Mouse (Mus musculus): Measurements from ENCODE around the gene Axl. TPM values are rescaled to one million over a fixed set of nuclear protein-coding genes. Genes with fewer than 3 reads are reported as not detected.

The Axl gene
- polyA plus RNA-seq, 1 experiment from 2014 or later, result 18.1 TPM

DNA sequence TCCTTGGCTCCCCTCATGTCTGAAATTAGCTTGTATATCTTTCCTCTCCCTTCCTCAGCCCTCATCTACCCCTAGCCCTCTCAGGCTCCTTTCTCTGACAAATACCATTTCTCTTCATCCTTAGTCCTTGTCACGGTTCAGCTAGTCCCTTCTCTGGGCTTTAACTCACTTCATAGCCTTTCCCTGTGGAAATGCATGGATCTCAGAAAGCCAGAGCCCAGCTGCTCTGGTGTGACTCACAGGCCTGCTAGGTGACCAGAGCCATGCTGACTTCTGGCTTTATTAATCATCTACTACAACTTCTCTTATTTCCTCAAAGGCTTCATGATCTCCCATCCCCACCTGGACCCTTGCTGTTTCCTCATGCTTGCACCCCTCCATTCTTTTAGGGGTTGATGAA is 23.7 kb upstream of the Axl start:
- no peak for ATAC-seq (ENCODE audit: insufficient read depth)
- Histone ChIP-seq H3K4me1 (replicated peaks) (peaks cover 7% of the 10 kb centered on the region), H3K27me3 (peaks cover 30% of the 10 kb centered on the region), H3K4me2 (no peak overlapping the region), H3K9ac (no peak overlapping the region), H3K27ac (replicated peaks) (no peak overlapping the region), H3K4me3 (replicated peaks) (no peak overlapping the region), H3K9me3 (replicated peaks) (no peaks in the 10 kb centered on the region), H3K36me3 (replicated peaks) (no peaks in the 10 kb centered on the region)
- 43% methylated on average over 1 of the region's 1 CpGs for WGBS (ENCODE audit: insufficient replicate concordance)

DNA sequence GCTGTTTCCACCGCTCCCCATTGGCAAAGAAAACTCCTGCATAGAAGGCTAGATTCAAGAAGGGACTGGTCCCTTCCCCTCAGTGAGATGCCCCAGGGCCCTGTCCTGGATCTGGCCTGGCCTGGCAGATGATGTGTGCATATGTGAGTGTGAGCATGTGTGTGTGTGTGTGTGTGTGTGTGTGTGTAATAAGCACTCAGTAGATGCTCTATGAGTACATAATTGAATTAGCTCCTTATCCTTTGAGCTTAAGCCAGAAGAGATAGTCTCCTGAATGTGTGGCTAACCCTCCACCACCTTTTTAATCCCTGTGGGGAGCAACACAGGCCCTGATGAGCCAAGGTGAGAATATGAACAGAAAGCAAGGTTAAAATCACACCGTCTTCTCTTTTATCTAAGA is 23.2 kb upstream of the Axl start:
- H3K9me3 ChIP-seq (replicated peaks), result no peaks in the 10 kb centered on the region
- H3K27me3 ChIP-seq, result peaks cover 27% of the 10 kb centered on the region
- H3K36me3 ChIP-seq (replicated peaks), result no peaks in the 10 kb centered on the region
- H3K27ac ChIP-seq (replicated peaks), result no peak overlapping the region
- no peak for ATAC-seq (ENCODE audit: insufficient read depth)
- WGBS (ENCODE audit: insufficient replicate concordance), result 50% methylated on average over 2 of the region's 2 CpGs
- H3K4me1 ChIP-seq (replicated peaks), result peaks cover 6% of the 10 kb centered on the region
- H3K4me3 ChIP-seq (replicated peaks), result no peak overlapping the region
- H3K9ac ChIP-seq, result no peak overlapping the region
- H3K4me2 ChIP-seq, result no peak overlapping the region

DNA sequence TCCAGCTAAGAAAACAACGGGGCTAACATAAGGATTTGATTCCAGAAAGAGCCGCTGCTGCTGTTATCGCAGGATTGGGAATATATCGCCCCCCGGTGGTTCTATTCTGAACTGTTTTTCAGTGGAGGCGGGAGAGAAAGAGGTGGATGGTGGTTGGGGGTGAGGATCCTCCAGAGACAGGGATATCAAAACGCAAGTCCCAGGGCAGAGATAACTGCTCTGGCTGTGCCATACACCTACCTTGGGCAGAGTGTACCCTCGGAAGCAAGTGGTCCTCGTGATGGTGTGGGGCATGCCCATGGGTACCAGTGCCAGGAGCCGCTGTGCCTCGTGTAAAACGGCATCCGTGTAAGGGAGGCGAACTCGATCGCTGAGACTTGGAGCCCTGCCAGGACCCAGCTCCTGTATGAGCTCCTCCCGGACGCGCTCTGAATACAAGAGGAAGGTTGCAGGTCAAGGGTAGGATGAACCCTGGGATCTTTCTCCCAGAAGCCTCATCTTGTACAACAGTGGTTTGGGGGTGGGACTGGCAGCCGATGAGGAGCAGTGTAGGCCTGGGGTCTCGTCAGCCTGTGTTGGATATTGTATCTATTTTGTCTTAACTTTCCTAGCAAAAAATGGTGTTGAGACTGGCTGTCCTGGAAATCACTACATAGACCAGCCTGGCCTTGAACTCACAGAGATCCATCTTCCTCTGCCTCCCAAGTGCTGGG is 17.3 kb upstream of the Axl start:
- no peak for ATAC-seq (ENCODE audit: insufficient read depth)
- H3K27me3 ChIP-seq, result no peaks in the 10 kb centered on the region
- 32% methylated on average over 21 of the region's 21 CpGs for WGBS (ENCODE audit: insufficient replicate concordance)
- H3K9ac ChIP-seq, result no peak overlapping the region
- no peak overlapping the region for H3K4me3 ChIP-seq (replicated peaks)
- H3K36me3 ChIP-seq (replicated peaks), result no peaks in the 10 kb centered on the region
- no peaks in the 10 kb centered on the region for H3K9me3 ChIP-seq (replicated peaks)
- 0 out of 2 replicates have a peak, but pooled peaks cover 7% of the 10 kb centered on the region for H3K4me1 ChIP-seq (replicated peaks)
- no peak overlapping the region for H3K27ac ChIP-seq (replicated peaks)
- H3K4me2 ChIP-seq, result no peak overlapping the region; the same call in 1 of the 2 replicates

DNA sequence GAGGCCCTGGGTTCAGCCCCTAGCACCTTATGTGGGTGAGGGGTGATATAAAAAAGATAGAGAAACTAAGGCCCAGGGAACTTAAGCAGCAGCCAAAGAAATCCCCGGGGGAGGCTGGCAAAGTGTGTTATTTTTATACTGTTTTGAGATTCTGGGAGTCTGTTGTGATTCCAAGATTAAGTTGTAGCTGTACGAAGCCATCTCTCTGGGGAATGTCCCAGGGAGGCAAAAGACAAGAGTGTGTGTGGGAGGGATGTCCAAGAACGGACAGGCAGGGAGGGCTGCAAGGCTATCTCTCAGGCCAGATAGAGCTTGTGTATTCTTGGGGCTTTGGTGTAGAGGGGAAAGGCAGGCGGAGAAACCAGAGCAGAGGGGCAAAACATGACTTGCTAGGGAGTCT is 16.3 kb upstream of the Axl start:
- Histone ChIP-seq H3K9ac (no peak overlapping the region), H3K4me2 (no peak overlapping the region), H3K27ac (replicated peaks) (no peak overlapping the region), H3K4me1 (replicated peaks) (0 out of 2 replicates have a peak, but pooled peaks cover 7% of the 10 kb centered on the region), H3K4me3 (replicated peaks) (no peak overlapping the region), H3K9me3 (replicated peaks) (no peaks in the 10 kb centered on the region), H3K36me3 (replicated peaks) (no peaks in the 10 kb centered on the region), H3K27me3 (no peaks in the 10 kb centered on the region)
- 54% methylated on average over 4 of the region's 4 CpGs for WGBS (ENCODE audit: insufficient replicate concordance)
- ATAC-seq (ENCODE audit: insufficient read depth), result no peak

DNA sequence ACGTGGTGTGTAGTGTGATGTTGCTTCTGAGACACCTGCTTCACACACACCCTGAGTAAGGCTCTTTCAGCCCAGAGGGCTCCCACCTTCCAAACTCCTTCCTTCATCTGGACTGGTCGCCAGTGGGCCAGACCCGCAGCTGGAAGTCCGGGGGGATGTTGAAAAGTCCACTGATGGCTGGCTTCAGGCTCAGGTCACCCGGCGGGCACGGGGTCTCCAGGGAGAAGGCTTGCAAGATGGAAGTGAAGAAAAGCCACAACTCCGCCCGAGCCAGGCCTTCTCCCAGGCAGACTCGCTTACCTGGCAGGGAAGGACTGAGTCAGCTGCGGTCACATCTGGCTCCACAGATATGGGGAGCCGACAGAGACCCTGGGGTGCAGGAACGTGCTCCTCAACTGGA is 15.0 kb upstream of the Axl start:
- H3K4me3 ChIP-seq (replicated peaks), result no peak overlapping the region
- H3K9me3 ChIP-seq (replicated peaks), result no peaks in the 10 kb centered on the region
- WGBS (ENCODE audit: insufficient replicate concordance), result 65% methylated on average over 13 of the region's 13 CpGs
- no peaks in the 10 kb centered on the region for H3K27me3 ChIP-seq
- H3K4me1 ChIP-seq (replicated peaks), result 0 out of 2 replicates have a peak, but pooled peaks cover 7% of the 10 kb centered on the region
- ATAC-seq (ENCODE audit: insufficient read depth), result no peak
- no peak overlapping the region for H3K27ac ChIP-seq (replicated peaks)
- H3K36me3 ChIP-seq (replicated peaks), result no peaks in the 10 kb centered on the region
- no peak overlapping the region for H3K4me2 ChIP-seq
- H3K9ac ChIP-seq, result no peak overlapping the region

DNA sequence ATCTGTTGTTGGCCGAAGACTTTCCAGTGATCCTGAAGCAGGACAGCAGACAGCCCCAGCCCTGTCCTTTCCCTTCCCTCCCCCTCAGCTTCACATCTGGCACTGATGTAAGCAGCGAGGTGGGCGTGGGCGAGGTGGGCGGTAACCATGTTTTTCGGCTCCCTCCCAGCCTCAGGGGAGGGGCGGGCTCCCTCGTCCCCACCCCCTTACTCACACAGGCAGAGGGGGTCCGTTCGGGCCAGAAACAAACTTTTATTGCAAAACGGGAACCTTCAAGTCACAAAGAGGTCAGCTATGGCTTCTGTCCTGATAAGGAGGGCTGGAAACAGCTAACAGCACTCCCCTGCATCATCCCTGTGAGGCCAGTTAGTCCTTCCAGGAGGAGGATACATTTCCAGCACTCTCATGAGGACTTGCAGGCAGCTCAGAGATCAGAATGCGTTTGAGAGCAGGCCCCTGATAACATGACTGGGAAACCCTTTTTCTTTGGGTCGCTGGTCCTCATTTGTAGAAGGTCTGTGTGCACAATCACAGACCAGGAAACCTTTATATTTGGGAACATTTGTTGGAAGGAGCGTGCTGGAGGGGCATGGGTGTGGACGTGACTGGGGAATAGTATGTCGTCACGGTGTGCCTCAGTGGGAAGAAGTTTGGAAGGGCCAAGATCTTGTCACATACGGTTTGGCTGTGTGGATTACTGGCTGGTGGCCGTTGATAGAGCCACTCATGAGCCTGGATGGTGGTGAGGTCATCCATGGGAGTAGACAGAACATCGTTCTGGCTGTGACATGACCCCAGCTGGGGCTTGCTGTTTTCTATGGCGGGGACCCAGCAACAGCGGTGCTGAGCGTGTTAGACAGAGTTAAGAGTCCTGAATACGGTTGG is 14.0 kb upstream of the Axl start:
- Histone ChIP-seq H3K4me1 (replicated peaks) (0 out of 2 replicates have a peak, but pooled peaks cover 7% of the 10 kb centered on the region), H3K4me2 (peak overlapping the region; percentile 37), H3K9ac (no peak overlapping the region), H3K4me3 (replicated peaks) (no peak overlapping the region), H3K36me3 (replicated peaks) (no peaks in the 10 kb centered on the region), H3K9me3 (replicated peaks) (no peaks in the 10 kb centered on the region), H3K27ac (replicated peaks) (peak overlapping the region; percentile 15; the same call in 1 of the 2 replicates), H3K27me3 (no peaks in the 10 kb centered on the region)
- ATAC-seq (ENCODE audit: insufficient read depth), result peak; percentile 47; the same call in 1 of the 2 replicates
- WGBS (ENCODE audit: insufficient replicate concordance), result 30% methylated on average over 24 of the region's 24 CpGs

DNA sequence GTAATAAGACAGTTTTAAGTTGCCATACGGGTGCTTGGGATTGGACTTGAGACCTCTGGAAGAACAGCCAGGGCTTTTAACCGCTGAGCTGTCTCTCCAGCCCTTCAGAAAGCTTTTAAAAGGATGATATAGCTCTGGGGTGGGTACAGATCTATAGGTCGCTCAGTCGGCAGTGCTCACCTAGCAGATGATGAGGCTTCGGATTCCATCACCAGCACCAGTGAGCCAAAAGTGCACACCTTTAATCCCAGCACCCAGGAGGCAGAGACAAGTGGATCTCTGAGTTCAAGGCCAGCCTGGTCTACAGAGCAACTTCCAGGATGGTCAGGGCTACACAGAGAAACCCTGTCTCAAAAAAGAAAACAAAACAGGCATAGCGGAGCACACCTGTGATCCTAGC is 12.5 kb upstream of the Axl start:
- Histone ChIP-seq H3K4me3 (replicated peaks) (no peak overlapping the region), H3K4me2 (no peak overlapping the region), H3K27me3 (no peaks in the 10 kb centered on the region), H3K9me3 (replicated peaks) (no peaks in the 10 kb centered on the region), H3K36me3 (replicated peaks) (no peaks in the 10 kb centered on the region), H3K9ac (no peak overlapping the region), H3K27ac (replicated peaks) (no peak overlapping the region), H3K4me1 (replicated peaks) (0 out of 2 replicates have a peak, but pooled peaks cover 7% of the 10 kb centered on the region)
- 75% methylated on average over 6 of the region's 6 CpGs for WGBS (ENCODE audit: insufficient replicate concordance)
- no peak for ATAC-seq (ENCODE audit: insufficient read depth)

DNA sequence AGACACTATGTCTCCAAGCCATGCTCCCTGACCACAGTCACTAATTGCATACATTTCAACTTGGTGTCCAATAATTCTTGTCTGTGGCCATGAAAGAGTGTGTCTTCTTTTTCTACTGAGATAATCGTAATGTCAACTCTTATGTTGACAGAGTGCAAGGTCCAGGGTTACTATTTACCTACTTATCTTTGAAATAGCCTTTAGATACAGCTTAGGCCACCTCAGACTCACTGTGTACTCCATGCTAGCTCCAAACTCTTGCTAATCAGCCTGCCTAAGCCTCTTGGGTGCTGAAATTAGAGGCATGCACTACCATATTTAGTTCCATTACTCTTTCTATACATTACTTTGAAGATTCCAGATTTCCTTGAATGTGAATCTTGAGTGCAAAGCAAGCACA is 10.9 kb upstream of the Axl start:
- H3K9me3 ChIP-seq (replicated peaks), result no peaks in the 10 kb centered on the region
- no peaks in the 10 kb centered on the region for H3K36me3 ChIP-seq (replicated peaks)
- H3K9ac ChIP-seq, result no peak overlapping the region
- no peak overlapping the region for H3K27ac ChIP-seq (replicated peaks)
- 0 out of 2 replicates have a peak, but pooled peaks cover 9% of the 10 kb centered on the region for H3K4me1 ChIP-seq (replicated peaks)
- WGBS (ENCODE audit: insufficient replicate concordance), result 54% methylated on average over 1 of the region's 1 CpGs
- H3K4me3 ChIP-seq (replicated peaks), result no peak overlapping the region
- no peak overlapping the region for H3K4me2 ChIP-seq
- H3K27me3 ChIP-seq, result no peaks in the 10 kb centered on the region
- peak; percentile 52; the same call in 1 of the 2 replicates for ATAC-seq (ENCODE audit: insufficient read depth)

DNA sequence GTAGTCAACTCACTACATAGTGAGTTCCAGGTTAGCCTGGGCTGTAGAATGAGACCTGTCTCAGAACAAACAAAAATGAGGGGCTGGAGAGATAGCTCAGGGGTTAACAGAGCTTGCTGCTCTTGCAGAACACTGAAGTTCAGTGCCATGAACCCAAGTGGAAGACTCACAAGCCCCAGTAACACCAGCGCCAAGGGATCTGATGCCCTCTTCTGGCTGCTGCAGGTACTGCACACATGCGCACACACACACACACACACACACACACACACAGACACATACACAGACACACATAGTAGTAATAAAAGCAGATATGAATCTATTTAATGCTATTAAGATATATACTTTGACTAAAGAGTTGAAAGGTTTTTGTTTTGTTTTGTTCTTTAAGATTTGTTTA is 10.0 kb upstream of the Axl start:
- H3K36me3 ChIP-seq (replicated peaks), result no peaks in the 10 kb centered on the region
- no peaks in the 10 kb centered on the region for H3K27me3 ChIP-seq
- H3K9ac ChIP-seq, result no peak overlapping the region
- no peak overlapping the region for H3K4me3 ChIP-seq (replicated peaks)
- ATAC-seq (ENCODE audit: insufficient read depth), result no peak
- no peak overlapping the region for H3K27ac ChIP-seq (replicated peaks)
- 0 out of 2 replicates have a peak, but pooled peaks cover 9% of the 10 kb centered on the region for H3K4me1 ChIP-seq (replicated peaks)
- no peaks in the 10 kb centered on the region for H3K9me3 ChIP-seq (replicated peaks)
- H3K4me2 ChIP-seq, result no peak overlapping the region
- 59% methylated on average over 2 of the region's 2 CpGs for WGBS (ENCODE audit: insufficient replicate concordance)

DNA sequence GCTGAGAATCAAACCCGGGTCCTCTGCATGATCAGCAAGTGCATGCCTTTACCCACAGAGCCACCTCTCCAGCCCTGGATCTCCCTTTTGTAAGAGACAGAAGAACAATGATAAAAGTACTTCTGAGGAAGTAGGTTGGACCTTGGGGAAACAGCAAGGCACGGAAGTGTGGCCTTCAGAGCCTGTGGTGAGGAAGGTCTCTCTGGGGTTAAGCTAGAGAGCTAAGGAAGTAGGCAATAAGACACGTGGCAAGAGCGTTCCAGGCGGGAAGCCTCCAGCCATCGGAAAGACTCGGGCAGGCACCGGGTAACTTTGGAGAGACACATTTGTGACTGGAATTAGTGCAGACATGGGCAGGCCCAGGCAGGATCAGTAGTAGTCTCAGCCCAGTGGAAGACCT is 6.3 kb upstream of the Axl start:
- H3K27me3 ChIP-seq, result no peaks in the 10 kb centered on the region
- H3K9me3 ChIP-seq (replicated peaks), result no peaks in the 10 kb centered on the region
- H3K9ac ChIP-seq, result no peak overlapping the region
- no peak for ATAC-seq (ENCODE audit: insufficient read depth)
- WGBS (ENCODE audit: insufficient replicate concordance), result 52% methylated on average over 8 of the region's 8 CpGs
- H3K4me3 ChIP-seq (replicated peaks), result no peak overlapping the region
- H3K4me2 ChIP-seq, result no peak overlapping the region
- H3K4me1 ChIP-seq (replicated peaks), result 0 out of 2 replicates have a peak, but pooled peaks cover 8% of the 10 kb centered on the region
- H3K27ac ChIP-seq (replicated peaks), result no peak overlapping the region
- no peaks in the 10 kb centered on the region for H3K36me3 ChIP-seq (replicated peaks)

DNA sequence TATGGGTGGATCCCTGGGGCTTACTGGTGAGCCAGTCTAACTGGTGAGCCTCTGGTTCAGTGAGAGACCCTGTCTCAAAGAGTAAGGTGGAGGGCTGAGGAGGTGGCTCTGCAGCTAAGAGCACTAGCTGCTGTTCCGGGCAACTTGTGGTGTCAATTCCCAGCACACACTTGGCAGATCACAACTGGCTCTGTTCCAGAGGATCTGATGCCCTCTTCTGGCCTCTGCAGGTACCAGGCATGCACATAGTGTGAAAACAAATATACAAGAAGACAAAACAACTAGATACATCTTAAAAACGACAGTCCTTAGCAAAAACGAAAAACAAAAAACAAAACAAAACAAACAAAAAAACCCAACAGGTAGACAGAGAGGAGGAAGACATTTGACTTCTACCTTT is 5.2 kb upstream of the Axl start:
- WGBS (ENCODE audit: insufficient replicate concordance), result 44% methylated on average over 3 of the region's 3 CpGs
- Histone ChIP-seq H3K4me2 (no peak overlapping the region), H3K9ac (no peak overlapping the region), H3K4me1 (replicated peaks) (peaks cover 8% of the 10 kb centered on the region; the same call in 1 of the 2 replicates), H3K9me3 (replicated peaks) (no peaks in the 10 kb centered on the region), H3K36me3 (replicated peaks) (no peaks in the 10 kb centered on the region), H3K27ac (replicated peaks) (no peak overlapping the region), H3K27me3 (0 out of 2 replicates have a peak, but pooled peaks cover 2% of the 10 kb centered on the region), H3K4me3 (replicated peaks) (no peak overlapping the region)
- no peak for ATAC-seq (ENCODE audit: insufficient read depth)

Data from liver, embryonic 15.5 days (tissue).